Mouse (Mus musculus): Measurements from ENCODE around the gene H2-T22. TPM values are rescaled to one million over a fixed set of nuclear protein-coding genes. Genes with fewer than 3 reads are reported as not detected.

Gene H2-T22
- polyA plus RNA-seq, 1 experiment from 2014 or later, result 18.8 TPM

GRCm38 (mm10) chr17:35994175-35994878 lies 48.2 kb downstream of the H2-T22 start:
- H3K27ac ChIP-seq (ENCODE audit: low read length), result peak overlapping the region; percentile 43; the same call in 1 of the 2 replicates
- H3K27me3 ChIP-seq (ENCODE audit: control insufficient read depth, insufficient read depth, low read depth, low read length), result no peaks in the 10 kb centered on the region
- peak; percentile 74 for ATAC-seq (ENCODE audit: low read depth)
- H3K36me3 ChIP-seq (ENCODE audit: control insufficient read depth, insufficient read depth, low read length), result no peaks in the 10 kb centered on the region
- peak overlapping the region; percentile 71 for H3K4me3 ChIP-seq (ENCODE audit: low read length)
- peak overlapping the region; percentile 74 for H3K9ac ChIP-seq (ENCODE audit: low read length)
- no peaks in the 10 kb centered on the region for H3K9me3 ChIP-seq (ENCODE audit: control insufficient read depth, low read length)
- peaks cover 18% of the 10 kb centered on the region for H3K4me1 ChIP-seq (replicated peaks; ENCODE audit: control insufficient read depth, insufficient read depth, low read length)
- H3K4me2 ChIP-seq (ENCODE audit: low read depth, low read length), result peak overlapping the region; percentile 69
- 4% methylated on average over 31 of the region's 31 CpGs for WGBS

- Histone ChIP-seq H3K36me3 (ENCODE audit: control insufficient read depth, insufficient read depth, low read length) (peaks cover 3% of the 10 kb centered on the region), H3K9ac (ENCODE audit: low read length) (no peak overlapping the region), H3K4me1 (replicated peaks; ENCODE audit: control insufficient read depth, insufficient read depth, low read length) (peaks cover 18% of the 10 kb centered on the region), H3K4me3 (ENCODE audit: low read length) (peak overlapping the region; percentile 71), H3K9me3 (ENCODE audit: control insufficient read depth, low read length) (no peaks in the 10 kb centered on the region), H3K4me2 (ENCODE audit: low read depth, low read length) (peak overlapping the region; percentile 69), H3K27me3 (ENCODE audit: control insufficient read depth, insufficient read depth, low read depth, low read length) (no peaks in the 10 kb centered on the region), H3K27ac (ENCODE audit: low read length) (no peak overlapping the region)
- ATAC-seq (ENCODE audit: low read depth), result peak; percentile 75
- WGBS, result 7% methylated on average over 17 of the region's 17 CpGs
Observed at GRCm38 (mm10) chr17:35993675-35994074, 48.9 kb downstream of the H2-T22 start.

GRCm38 (mm10) chr17:35991781-35992180 lies 50.8 kb downstream of the H2-T22 start:
- H3K36me3 ChIP-seq (ENCODE audit: control insufficient read depth, insufficient read depth, low read length), result peaks cover 14% of the 10 kb centered on the region
- H3K4me2 ChIP-seq (ENCODE audit: low read depth, low read length), result no peak overlapping the region
- H3K27me3 ChIP-seq (ENCODE audit: control insufficient read depth, insufficient read depth, low read depth, low read length), result no peaks in the 10 kb centered on the region
- H3K9me3 ChIP-seq (ENCODE audit: control insufficient read depth, low read length), result no peaks in the 10 kb centered on the region
- peak; percentile 55 for ATAC-seq (ENCODE audit: low read depth)
- H3K4me3 ChIP-seq (ENCODE audit: low read length), result no peak overlapping the region
- no peak overlapping the region for H3K27ac ChIP-seq (ENCODE audit: low read length)
- 23% methylated on average over 10 of the region's 10 CpGs for WGBS
- peaks cover 11% of the 10 kb centered on the region for H3K4me1 ChIP-seq (replicated peaks; ENCODE audit: control insufficient read depth, insufficient read depth, low read length)
- no peak overlapping the region for H3K9ac ChIP-seq (ENCODE audit: low read length)

Other genes starting within 250 kb of the H2-T22 start
- gene Ier3, start 221.1 kb downstream of the H2-T22 start, polyA plus RNA-seq (2015; fragmentation: Nextera tagmentation; extraction: Ambion mirVana), result 21.9 and 31.7 TPM in 2 replicates
- 57.8 and 65.1 TPM in 2 replicates for gene Flot1, start 219.5 kb downstream of the H2-T22 start, polyA plus RNA-seq (2015; fragmentation: Nextera tagmentation; extraction: Ambion mirVana)
- 877 and 940 TPM in 2 replicates for gene Tubb5, start 204.4 kb downstream of the H2-T22 start, polyA plus RNA-seq (2015; fragmentation: Nextera tagmentation; extraction: Ambion mirVana)
- 20.6 and 22.3 TPM in 2 replicates for gene Mdc1, start 201.2 kb downstream of the H2-T22 start, polyA plus RNA-seq (2015; fragmentation: Nextera tagmentation; extraction: Ambion mirVana)
- 65.6 and 67.9 TPM in 2 replicates for gene Nrm, start 181.4 kb downstream of the H2-T22 start, polyA plus RNA-seq (2015; fragmentation: Nextera tagmentation; extraction: Ambion mirVana)
- 23.3 and 26.5 TPM in 2 replicates for gene Ppp1r18, start 177.2 kb downstream of the H2-T22 start, polyA plus RNA-seq (2015; fragmentation: Nextera tagmentation; extraction: Ambion mirVana)
- gene Dhx16, start 162.9 kb downstream of the H2-T22 start, polyA plus RNA-seq (2015; fragmentation: Nextera tagmentation; extraction: Ambion mirVana), result 40.2 and 42.4 TPM in 2 replicates
- gene 2310061I04Rik, start 145.3 kb downstream of the H2-T22 start, polyA plus RNA-seq (2015; fragmentation: Nextera tagmentation; extraction: Ambion mirVana), result 15.6 TPM in 2 replicates
- gene Atat1, start 132.7 kb downstream of the H2-T22 start, polyA plus RNA-seq (2015; fragmentation: Nextera tagmentation; extraction: Ambion mirVana), result 62.6 and 62.7 TPM in 2 replicates
- 67.5 and 73.1 TPM in 2 replicates for gene Mrps18b, start 126.4 kb downstream of the H2-T22 start, polyA plus RNA-seq (2015; fragmentation: Nextera tagmentation; extraction: Ambion mirVana)
- 38.0 and 40.5 TPM in 2 replicates for gene Ppp1r10, start 126.3 kb downstream of the H2-T22 start, polyA plus RNA-seq (2015; fragmentation: Nextera tagmentation; extraction: Ambion mirVana)
- gene Abcf1, start 73.0 kb downstream of the H2-T22 start, polyA plus RNA-seq (2015; fragmentation: Nextera tagmentation; extraction: Ambion mirVana), result 70.6 and 82.5 TPM in 2 replicates
- 43.1 and 44.7 TPM in 2 replicates for gene Gnl1, start 62.9 kb downstream of the H2-T22 start, polyA plus RNA-seq (2015; fragmentation: Nextera tagmentation; extraction: Ambion mirVana)
- gene Prr3, start 62.5 kb downstream of the H2-T22 start, polyA plus RNA-seq (2015; fragmentation: Nextera tagmentation; extraction: Ambion mirVana), result 27.5 and 29.7 TPM in 2 replicates
- gene H2-T24, start 22.2 kb downstream of the H2-T22 start, polyA plus RNA-seq (2015; fragmentation: Nextera tagmentation; extraction: Ambion mirVana), result 2.0 and 2.2 TPM in 2 replicates
- 7.2 and 11.7 TPM in 2 replicates for gene H2-T23, start 9.9 kb downstream of the H2-T22 start, polyA plus RNA-seq (2015; fragmentation: Nextera tagmentation; extraction: Ambion mirVana)
- gene Gm6034, start 214 bp upstream of the H2-T22 start, polyA plus RNA-seq (2015; fragmentation: Nextera tagmentation; extraction: Ambion mirVana), result not detected in 2 replicates
- gene Gm11127, start 15.6 kb upstream of the H2-T22 start, polyA plus RNA-seq (2015; fragmentation: Nextera tagmentation; extraction: Ambion mirVana), result not detected in 2 replicates
- not detected in 2 replicates for gene Gm19684, start 78.9 kb upstream of the H2-T22 start, polyA plus RNA-seq (2015; fragmentation: Nextera tagmentation; extraction: Ambion mirVana)
- not detected in 2 replicates for gene Gm7030, start 86.7 kb upstream of the H2-T22 start, polyA plus RNA-seq (2015; fragmentation: Nextera tagmentation; extraction: Ambion mirVana)
- 24.5 and 27.5 TPM in 2 replicates for gene Gm8909, start 125.8 kb upstream of the H2-T22 start, polyA plus RNA-seq (2015; fragmentation: Nextera tagmentation; extraction: Ambion mirVana)
- 0.80 and 1.1 TPM in 2 replicates for gene H2-T3, start 147.5 kb upstream of the H2-T22 start, polyA plus RNA-seq (2015; fragmentation: Nextera tagmentation; extraction: Ambion mirVana)
- 193 and 196 TPM in 2 replicates for gene Rpp21, start 215.3 kb upstream of the H2-T22 start, polyA plus RNA-seq (2015; fragmentation: Nextera tagmentation; extraction: Ambion mirVana)
- gene Trim39, start 229.5 kb upstream of the H2-T22 start, polyA plus RNA-seq (2015; fragmentation: Nextera tagmentation; extraction: Ambion mirVana), result 16.8 and 17.4 TPM in 2 replicates
- gene H2-M10.2, start 243.7 kb upstream of the H2-T22 start, polyA plus RNA-seq (2015; fragmentation: Nextera tagmentation; extraction: Ambion mirVana), result not detected in 2 replicates